Mouse (Mus musculus) C2C12 (cell line): Measurements from ENCODE around the gene Xab2.

Experiments
- CTCF ChIP-seq: IDR thresholded peaks from one replicate; pipeline ENCODE4 v1.5.1; 2011; ENCODE audit not compliant: control insufficient read depth, insufficient read depth, insufficient read length
- MYOG ChIP-seq: IDR thresholded peaks from one replicate; pipeline ENCODE4 v1.6.1; 2011; ENCODE audit not compliant: control insufficient read depth, insufficient read length; ENCODE audit errors: extremely low read depth

DNA sequence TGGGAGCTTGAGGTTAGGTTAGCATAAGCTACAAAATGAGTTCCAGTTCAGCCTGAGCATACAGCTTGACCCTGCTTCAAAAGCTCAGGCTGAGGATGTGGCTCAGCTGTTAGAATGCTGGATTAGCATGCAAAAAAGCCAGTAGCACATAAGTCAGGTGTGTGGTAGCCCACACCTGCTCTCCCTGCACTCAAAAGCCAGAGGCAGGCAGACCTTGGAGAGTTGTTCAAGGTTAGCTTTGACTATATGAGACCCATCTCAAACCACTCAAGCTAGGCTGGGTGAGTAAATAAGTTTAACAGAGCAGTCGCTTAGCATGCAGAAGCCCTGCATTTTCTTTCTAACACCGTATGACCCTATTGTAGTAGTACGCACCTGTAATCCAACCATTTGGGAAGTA, 46.6 kb downstream of the Xab2 start:
- TF ChIP-seq MYOG = no peak
- TF ChIP-seq CTCF = no peak
